Mouse (Mus musculus): ENCODE results near the gene Auts2.

Gene Auts2

DNA sequence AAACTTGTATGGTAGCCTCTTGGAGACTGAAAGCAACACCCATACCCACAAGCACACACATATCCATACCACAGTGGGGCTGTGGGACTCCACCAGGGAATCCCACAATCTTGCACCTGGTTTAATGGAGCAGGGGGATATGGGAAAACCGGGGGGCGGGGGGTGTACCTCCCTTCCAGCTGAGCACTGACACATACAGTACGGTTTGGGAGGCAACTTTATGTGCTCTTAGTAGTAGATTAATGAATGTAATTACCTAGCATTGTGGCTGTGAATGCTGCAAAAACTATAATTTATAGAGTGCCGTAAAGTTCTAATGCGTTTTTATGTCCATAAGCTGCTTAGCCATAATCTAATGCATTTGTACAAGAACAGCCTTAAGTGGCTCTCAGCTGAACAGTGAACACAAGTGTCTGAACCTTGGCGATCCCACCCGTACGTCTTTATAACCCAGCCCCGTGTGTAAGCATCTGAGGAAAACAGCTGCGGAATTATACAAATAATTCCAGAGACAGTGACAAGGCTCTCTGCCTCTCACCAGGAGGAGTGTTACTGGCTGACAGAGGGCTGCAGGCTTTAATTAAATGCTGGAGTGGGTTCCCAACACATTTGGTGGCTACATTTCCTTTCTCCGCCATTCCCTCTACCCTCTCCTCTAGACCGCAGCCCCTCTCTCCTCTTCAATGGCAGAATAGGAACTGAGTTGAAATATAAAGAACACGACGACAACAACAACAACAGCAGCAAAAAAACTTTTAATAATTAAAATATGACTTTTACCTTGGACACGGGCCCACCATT, 268.8 kb downstream of the Auts2 start:
- DNase-seq (ENCODE audit: low read depth, low spot score), result no peak
- Histone ChIP-seq H3K27me3 (ENCODE audit: control insufficient read depth, insufficient read depth, low read length, poor library complexity, severe bottlenecking) (no peaks in the 10 kb centered on the region), H3K36me3 (ENCODE audit: control insufficient read depth, insufficient read depth, low read length, poor library complexity, severe bottlenecking) (no peaks in the 10 kb centered on the region)

DNA sequence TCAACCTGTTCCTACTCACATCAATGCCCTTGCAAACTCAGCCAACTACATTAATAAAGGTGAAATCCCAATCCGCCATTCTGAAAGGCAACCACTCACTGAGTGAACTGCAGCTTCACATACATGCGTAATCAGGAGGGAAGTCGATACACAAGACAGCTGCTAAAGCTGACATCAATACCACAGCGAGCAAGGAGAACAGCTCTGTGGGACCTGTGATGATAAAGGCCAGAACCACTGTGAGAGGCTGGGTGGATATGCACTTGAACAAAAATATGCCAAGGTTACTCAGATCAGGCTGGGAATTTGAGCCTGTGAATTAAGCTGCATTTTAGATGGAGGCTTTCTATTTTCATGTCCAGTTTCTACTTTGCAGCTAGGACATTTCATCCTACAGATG, 271.0 kb downstream of the Auts2 start:
- no peaks in the 10 kb centered on the region for H3K36me3 ChIP-seq (ENCODE audit: control insufficient read depth, insufficient read depth, low read length, poor library complexity, severe bottlenecking)
- H3K27me3 ChIP-seq (ENCODE audit: control insufficient read depth, insufficient read depth, low read length, poor library complexity, severe bottlenecking), result no peaks in the 10 kb centered on the region
- DNase-seq (ENCODE audit: low read depth, low spot score), result no peak

DNA sequence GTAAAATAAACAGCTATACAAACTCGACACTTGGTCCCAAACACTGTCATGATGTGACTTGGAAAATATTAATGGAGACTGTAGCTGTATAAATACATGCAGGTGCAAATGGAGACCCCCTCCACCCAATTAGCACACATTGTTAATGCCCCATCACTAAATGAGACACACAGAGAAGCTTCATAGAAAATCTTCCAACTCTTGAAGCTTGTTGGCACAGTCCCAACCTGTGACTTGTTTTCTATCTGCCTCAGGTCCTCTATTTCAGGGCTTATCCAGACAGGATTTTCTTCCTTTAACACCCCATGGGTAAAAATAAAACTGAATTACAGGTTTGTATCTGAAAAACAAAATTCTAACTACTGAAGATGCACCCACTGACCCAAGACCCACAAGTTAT, 272.2 kb downstream of the Auts2 start:
- DNase-seq (ENCODE audit: low read depth, low spot score), result no peak
- Histone ChIP-seq H3K36me3 (ENCODE audit: control insufficient read depth, insufficient read depth, low read length, poor library complexity, severe bottlenecking) (no peaks in the 10 kb centered on the region), H3K27me3 (ENCODE audit: control insufficient read depth, insufficient read depth, low read length, poor library complexity, severe bottlenecking) (no peaks in the 10 kb centered on the region)

DNA sequence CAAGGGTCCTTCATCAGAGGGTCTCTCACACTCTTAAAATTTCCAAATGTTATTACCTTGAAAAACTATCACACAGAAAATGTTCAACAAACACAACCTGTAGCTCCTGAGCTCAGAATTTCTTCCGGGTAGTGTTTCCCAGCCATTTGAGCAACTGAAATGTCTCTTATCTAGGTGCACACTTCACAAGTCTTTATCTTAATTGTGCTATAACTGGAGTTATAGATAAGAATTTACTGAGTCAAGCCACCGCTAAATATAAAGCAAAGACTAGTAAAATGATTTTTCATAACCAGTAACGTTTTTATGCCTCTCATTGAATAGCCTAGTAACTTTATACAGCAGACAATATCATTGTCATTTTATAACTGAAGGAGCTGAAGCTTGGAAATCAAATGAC, 273.1 kb downstream of the Auts2 start:
- no peaks in the 10 kb centered on the region for H3K27me3 ChIP-seq (ENCODE audit: control insufficient read depth, insufficient read depth, low read length, poor library complexity, severe bottlenecking)
- no peaks in the 10 kb centered on the region for H3K36me3 ChIP-seq (ENCODE audit: control insufficient read depth, insufficient read depth, low read length, poor library complexity, severe bottlenecking)
- DNase-seq (ENCODE audit: low read depth, low spot score), result no peak

DNA sequence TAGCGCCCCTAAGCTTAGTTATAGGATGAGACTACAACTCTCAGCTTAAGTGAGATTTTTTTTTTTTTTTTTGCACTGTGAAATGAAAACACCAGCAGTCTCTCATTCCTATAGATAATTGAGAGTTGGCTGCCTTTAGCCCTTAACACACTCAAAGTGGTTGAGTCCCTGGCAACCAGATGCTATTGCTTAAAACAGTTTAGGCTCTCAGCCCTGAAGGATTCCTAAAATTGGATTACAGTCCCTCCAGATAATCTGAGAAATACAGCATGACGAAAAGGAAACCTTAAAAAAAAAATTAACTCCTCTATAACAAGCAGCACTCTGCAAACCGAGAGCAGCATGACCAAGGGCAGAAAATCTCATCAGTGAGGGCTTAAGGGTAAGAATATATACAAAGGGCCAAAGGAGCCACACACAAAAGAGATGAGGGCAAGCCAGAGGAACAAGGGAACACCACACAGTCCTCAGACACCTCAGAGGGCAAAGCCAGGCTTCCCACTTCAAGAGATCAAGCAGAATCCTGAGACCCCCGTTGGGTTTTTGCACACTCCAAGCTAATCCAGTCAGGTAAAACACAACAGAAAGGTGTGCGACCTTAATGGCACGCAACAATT, 274.7 kb downstream of the Auts2 start:
- H3K36me3 ChIP-seq (ENCODE audit: control insufficient read depth, insufficient read depth, low read length, poor library complexity, severe bottlenecking), result no peaks in the 10 kb centered on the region
- DNase-seq (ENCODE audit: low read depth, low spot score), result no peak

DNA sequence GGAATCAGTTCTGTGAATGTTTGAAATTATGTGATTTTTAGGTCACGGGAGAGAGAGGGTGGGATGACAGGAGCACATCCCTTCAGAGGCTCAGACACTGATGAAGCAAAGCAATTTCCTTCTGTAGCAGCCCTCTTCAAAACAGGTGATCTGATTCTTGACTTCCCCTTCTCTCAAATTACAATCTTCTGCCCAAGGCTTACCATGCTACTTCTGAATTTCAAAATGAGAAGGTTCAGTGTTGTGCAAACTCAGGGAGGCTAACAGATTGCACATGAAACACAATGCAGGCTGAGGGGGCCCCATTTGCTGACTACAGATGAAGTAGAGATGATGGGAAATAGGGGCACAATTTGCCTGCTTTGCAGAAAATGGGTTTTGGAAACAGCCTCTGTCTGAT, 278.1 kb downstream of the Auts2 start:
- Histone ChIP-seq H3K36me3 (ENCODE audit: control insufficient read depth, insufficient read depth, low read length, poor library complexity, severe bottlenecking) (no peaks in the 10 kb centered on the region), H3K27me3 (ENCODE audit: control insufficient read depth, insufficient read depth, low read length, poor library complexity, severe bottlenecking) (no peaks in the 10 kb centered on the region; the same call in 1 of the 2 replicates)
- DNase-seq (ENCODE audit: low read depth, low spot score), result no peak

More for the DNA sequence above, 274.7 kb downstream of the Auts2 start:
- no peaks in the 10 kb centered on the region for H3K27me3 ChIP-seq (ENCODE audit: control insufficient read depth, insufficient read depth, low read length, poor library complexity, severe bottlenecking)

DNA sequence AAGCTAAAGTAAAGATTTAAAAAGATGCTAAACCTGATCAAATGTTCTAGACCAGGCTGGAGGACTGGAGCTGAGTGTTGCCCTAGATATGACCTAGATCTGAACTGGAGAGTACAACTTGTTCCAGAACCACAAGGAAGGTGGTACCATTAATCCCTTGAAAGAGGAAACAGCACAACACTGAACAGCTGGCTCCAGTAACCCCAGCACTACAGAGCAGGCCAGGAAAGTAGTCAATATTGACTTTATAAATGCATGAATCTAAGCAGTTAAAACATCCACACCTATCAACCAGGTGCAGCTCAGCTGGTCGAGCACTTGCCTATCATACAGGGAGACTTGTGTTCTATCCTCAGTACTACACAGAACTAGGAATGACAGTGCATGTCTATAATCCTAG, 281.4 kb downstream of the Auts2 start:
- no peaks in the 10 kb centered on the region for H3K36me3 ChIP-seq (ENCODE audit: control insufficient read depth, insufficient read depth, low read length, poor library complexity, severe bottlenecking)
- no peak for DNase-seq (ENCODE audit: low read depth, low spot score)
- H3K27me3 ChIP-seq (ENCODE audit: control insufficient read depth, insufficient read depth, low read length, poor library complexity, severe bottlenecking), result no peaks in the 10 kb centered on the region; the same call in 1 of the 2 replicates

DNA sequence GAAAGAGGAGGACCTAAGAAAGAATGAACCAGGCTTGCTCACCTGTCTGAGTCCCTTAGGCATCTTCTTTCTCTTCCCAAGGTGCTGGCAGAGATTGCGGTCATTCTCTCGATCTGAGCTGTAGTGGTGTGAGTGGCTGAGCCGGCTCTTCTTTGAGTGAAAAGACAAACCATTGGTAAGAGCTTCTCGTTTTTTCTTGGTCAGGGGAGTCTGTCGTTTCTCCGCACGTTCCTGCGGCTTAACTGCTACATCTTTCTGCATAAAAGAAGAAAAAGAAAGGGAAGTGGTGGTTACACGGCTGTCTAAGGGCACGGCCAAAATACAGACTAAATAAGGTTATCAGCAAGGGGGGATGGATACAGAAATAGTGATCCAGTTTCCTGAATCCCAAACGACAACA, 284.3 kb downstream of the Auts2 start:
- H3K36me3 ChIP-seq (ENCODE audit: control insufficient read depth, insufficient read depth, low read length, poor library complexity, severe bottlenecking), result no peaks in the 10 kb centered on the region
- H3K27me3 ChIP-seq (ENCODE audit: control insufficient read depth, insufficient read depth, low read length, poor library complexity, severe bottlenecking), result no peaks in the 10 kb centered on the region; the same call in 1 of the 2 replicates
- DNase-seq (ENCODE audit: low read depth, low spot score), result no peak

DNA sequence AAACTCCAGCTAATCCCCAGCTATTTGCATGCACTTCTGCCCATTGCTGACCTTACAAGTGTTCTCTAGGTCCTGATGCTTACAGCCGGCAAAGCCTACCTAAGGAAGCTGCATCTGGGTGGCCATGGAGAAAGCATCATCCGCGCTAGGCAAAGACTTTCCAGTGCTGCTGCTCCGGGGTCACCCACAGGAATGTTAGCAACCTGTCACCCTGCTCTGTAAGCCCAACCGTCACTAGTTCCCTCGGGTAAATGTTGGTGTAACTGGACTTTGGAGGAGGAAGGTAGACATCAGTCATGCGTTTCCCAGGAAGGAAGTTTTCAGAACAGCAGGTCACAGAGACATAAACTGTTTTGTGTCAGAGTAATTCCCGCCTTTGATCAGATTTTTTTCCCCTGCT, 287.6 kb downstream of the Auts2 start:
- H3K36me3 ChIP-seq (ENCODE audit: control insufficient read depth, insufficient read depth, low read length, poor library complexity, severe bottlenecking), result no peaks in the 10 kb centered on the region
- DNase-seq (ENCODE audit: low read depth, low spot score), result no peak
- H3K27me3 ChIP-seq (ENCODE audit: control insufficient read depth, insufficient read depth, low read length, poor library complexity, severe bottlenecking), result no peaks in the 10 kb centered on the region

DNA sequence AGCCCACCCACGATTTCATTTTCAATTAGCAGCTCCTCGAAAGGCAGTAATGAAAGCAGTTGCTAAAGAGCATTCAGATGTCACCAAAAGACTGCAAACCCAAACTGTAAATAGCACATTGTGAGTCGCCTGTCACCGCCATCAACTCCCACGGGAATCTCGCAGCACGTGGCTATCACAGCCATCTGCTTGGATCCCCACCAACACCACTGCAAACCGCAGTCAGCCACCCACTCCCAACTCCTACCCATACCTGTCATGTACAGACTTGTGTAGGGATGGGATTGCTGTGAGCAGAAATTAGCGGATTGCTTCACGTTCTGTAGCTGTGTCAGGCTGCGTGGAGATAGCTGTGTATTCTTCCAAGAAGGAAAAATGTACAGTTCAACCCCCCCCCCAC, 293.6 kb downstream of the Auts2 start:
- Histone ChIP-seq H3K27me3 (ENCODE audit: control insufficient read depth, insufficient read depth, low read length, poor library complexity, severe bottlenecking) (no peaks in the 10 kb centered on the region), H3K36me3 (ENCODE audit: control insufficient read depth, insufficient read depth, low read length, poor library complexity, severe bottlenecking) (no peaks in the 10 kb centered on the region)
- DNase-seq (ENCODE audit: low read depth, low spot score), result no peak

DNA sequence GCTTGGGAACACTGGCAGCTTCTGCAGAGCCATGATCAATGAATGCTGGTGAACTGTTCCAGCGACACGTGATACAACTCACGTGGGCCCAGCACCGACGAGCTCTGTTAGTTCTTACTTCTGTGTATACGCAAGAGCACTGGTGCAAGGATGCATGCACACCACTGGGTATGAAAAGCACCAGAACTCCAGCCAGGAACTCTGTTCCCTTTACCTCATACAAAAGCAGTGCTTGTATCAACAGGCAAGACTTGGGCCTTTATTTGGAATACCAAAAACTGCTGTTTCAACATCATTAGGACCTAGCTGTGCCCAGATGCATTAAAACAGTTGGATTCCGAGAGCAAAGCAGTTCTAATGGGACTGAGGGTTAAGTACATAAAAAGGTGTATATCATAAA, 295.1 kb downstream of the Auts2 start:
- no peak for DNase-seq (ENCODE audit: low read depth, low spot score)
- no peaks in the 10 kb centered on the region for H3K27me3 ChIP-seq (ENCODE audit: control insufficient read depth, insufficient read depth, low read length, poor library complexity, severe bottlenecking)
- no peaks in the 10 kb centered on the region for H3K36me3 ChIP-seq (ENCODE audit: control insufficient read depth, insufficient read depth, low read length, poor library complexity, severe bottlenecking)

DNA sequence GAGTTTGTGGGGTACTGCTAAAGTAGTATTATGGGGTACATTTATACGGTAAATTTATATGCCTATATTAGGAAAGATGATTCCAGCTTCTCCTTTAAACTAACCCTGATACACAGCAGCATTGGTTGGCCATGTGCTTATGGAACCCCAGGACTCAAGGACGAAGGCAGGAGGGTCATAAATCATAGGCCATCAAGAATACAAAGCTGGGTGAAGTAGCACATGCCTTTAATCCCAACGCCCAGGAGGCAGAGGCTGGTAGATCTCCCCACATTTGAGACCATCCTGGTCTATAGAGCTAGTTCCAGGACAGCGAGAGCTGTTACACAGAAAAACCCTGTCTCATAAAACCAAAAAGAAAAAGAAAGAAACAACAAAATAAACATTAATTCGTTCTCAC, 307.7 kb downstream of the Auts2 start:
- Histone ChIP-seq H3K27me3 (ENCODE audit: control insufficient read depth, insufficient read depth, low read length, poor library complexity, severe bottlenecking) (no peaks in the 10 kb centered on the region), H3K36me3 (ENCODE audit: control insufficient read depth, insufficient read depth, low read length, poor library complexity, severe bottlenecking) (no peaks in the 10 kb centered on the region)
- DNase-seq (ENCODE audit: low read depth, low spot score), result no peak

DNA sequence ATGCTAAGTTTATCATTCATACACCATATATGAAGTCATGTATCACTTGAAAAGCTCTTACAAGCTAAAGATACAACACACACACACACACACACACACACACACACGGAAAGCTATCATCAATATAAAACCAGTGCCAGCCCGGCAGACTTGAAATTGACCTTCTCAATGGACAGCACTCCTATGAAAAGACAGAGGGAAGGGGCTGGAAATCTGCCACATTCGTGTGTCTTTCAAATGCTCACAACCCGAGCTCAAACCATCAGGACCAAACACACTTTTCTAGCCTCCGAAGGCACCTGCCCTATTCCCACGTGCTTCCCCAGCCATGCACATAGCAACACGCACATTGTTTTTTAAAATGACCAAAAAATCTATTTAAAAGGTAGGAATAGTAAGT, 308.7 kb downstream of the Auts2 start:
- Histone ChIP-seq H3K27me3 (ENCODE audit: control insufficient read depth, insufficient read depth, low read length, poor library complexity, severe bottlenecking) (no peaks in the 10 kb centered on the region), H3K36me3 (ENCODE audit: control insufficient read depth, insufficient read depth, low read length, poor library complexity, severe bottlenecking) (no peaks in the 10 kb centered on the region)
- no peak for DNase-seq (ENCODE audit: low read depth, low spot score)

DNA sequence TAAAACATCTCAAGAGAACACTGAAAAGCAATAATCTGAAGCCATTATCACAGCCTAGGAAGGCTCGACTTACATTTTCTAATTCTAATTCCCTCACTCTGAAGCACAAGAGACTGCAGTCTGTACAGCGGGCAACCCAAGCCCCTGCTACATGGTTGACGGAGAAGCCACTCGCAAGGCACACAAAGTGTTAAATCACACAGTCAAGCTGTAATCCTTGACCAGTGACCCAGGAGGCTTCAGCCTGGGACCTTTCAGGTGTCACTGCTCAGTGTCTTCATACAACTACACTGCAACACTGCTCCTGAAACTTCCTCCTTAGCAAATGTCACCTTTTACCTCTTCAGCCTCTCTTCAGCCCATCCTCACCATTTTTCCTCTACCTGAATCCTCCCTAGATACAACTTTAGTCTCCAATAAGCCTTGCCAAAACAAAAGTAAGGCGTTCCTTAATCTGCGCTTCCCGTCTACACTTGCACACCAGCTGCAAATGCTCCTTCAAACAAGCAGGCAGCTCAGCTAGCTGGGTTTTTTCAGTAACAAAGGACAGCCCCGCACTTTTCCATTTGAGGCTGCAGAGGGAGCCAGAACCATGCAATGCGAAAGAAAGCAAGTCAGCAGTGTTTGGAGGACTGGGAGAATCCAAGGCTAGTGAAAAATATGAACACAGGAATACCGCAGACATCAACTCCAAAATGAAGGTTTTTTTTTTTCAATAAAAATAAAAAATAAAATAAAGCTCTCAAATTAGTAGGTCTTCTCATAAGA, 311.7 kb downstream of the Auts2 start:
- Histone ChIP-seq H3K27me3 (ENCODE audit: control insufficient read depth, insufficient read depth, low read length, poor library complexity, severe bottlenecking) (no peaks in the 10 kb centered on the region), H3K36me3 (ENCODE audit: control insufficient read depth, insufficient read depth, low read length, poor library complexity, severe bottlenecking) (no peaks in the 10 kb centered on the region)
- no peak for DNase-seq (ENCODE audit: low read depth, low spot score)
